Mouse (Mus musculus): ENCODE measurements at regions not wholly inside any gene's neighbourhood (a gene's known extent, or its start where the extent isn't known, plus 50 kb on each side); places are given as distances from the start of the nearest gene placed in this dataset.

DNA sequence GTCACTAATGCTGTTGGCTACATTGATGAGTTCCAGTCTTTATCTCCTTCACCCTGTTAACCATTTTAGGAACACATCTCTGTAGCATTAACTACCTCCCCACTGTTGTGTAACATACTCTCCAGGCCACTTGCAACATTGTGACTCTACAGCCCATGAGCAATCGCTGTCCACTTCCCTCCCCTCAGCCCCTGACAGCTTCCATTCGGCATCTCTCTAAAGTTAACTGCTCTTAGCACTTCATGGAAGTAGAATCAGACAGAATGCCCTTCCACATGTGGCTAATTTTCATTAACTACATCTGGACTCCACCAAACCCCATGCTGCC is 208.3 kb downstream of the Bcl2l11 start:
- intact Hi-C loops (cut with DNase I) = no loop called here

DNA sequence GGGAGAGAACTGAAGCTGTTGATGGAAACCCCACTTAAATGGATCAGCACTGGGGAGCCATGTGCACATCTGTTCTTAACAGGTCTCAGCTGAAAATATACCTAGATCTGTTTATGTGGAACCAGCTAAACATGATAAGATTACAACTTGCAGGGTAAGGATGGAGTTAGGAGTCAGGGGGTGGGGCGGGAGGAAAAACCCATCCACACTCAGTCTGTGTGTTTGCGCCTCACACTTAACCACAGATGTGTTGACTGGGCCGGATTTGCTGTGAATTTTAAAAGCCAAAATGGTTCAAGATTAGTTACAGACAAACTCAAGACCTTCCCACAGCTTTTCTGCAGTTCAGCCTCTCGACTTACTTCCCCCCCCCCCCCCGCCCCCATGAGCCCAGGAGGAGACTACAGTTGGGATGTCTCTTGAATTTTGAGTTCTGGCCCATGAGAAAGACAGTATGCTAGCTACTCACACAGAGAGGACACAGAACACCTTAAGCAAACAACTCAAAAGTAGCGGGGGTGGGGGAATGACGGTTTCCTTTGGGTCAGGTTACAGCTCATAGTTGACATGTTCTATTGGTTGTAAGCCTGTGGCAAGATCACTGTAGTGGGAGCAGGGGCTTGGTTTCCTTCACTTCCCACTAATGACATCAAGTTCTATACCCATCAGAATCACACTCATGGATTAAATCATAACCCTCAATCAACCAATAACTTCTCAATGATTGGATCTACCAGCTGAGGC is 209.1 kb downstream of the Bcl2l11 start:
- intact Hi-C loops (cut with DNase I) = no loop called here

DNA sequence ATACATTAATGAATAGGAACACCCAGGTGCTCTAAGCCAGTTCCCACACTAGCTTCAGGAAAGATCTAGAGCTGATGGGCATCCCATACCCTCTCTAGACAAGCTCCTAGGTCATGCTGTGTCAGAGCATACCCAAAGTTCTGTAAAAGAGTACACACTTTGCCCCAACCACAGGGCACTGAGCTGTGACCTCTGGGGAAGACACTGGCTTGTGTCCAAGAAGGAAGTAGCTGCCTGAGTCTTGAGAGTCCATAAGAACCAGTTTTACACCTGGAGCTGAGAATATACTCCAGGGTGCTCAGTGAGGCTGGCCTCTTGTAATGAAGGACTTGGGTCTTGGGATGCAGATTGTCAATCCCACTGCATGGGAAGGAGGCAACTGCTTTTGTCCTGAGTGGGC is 211.4 kb downstream of the Bcl2l11 start:
- intact Hi-C loops (cut with DNase I) = no loop called here

DNA sequence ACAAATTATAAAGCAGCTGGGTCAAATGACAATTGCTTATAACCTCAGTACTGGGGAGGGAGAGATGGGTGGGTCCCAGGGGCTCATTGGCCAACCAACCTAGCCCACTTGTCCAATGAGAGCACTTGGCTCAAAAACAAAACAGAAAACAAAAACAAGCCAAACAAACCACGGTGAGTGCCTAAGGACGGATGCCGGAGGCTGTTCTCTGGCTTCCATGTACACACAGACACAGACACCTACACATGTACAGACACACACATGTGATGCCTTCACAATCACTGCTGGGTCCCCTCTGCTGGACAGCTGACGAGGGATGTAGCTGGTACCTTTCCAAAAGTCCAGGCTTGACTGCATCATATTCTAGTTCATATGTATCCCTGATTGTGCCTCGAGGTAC is 212.0 kb downstream of the Bcl2l11 start:
- intact Hi-C loops (cut with DNase I) = no loop called here

DNA sequence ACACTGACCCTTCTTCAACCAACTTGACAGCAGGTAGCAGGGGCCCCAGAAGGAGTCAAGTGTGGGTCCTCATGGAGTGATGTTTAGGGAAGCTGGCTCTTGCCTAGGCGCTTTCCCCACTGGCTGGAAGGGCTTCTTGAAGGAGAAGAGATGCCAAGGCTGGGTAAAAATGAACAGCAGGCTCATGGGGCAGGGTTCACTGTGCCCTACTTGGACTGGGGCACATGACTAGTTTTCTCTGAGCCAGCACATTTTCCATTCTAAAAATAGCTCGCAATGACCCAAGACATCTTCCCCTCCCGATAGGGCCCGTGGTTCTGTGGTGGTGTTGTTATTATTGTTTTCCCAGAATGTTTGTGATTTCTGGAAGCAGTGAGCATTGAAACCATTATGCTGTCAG is 212.6 kb downstream of the Bcl2l11 start:
- intact Hi-C loops (cut with DNase I) = no loop called here

GRCm38 (mm10) chr2:128339061-128339642 is 213.3 kb downstream of the Bcl2l11 start:
- intact Hi-C loops (cut with DNase I) = no loop called here

- intact Hi-C loops (cut with DNase I) = no loop called here
Observed at GRCm38 (mm10) chr2:128339643-128340487, 214.0 kb downstream of the Bcl2l11 start.

DNA sequence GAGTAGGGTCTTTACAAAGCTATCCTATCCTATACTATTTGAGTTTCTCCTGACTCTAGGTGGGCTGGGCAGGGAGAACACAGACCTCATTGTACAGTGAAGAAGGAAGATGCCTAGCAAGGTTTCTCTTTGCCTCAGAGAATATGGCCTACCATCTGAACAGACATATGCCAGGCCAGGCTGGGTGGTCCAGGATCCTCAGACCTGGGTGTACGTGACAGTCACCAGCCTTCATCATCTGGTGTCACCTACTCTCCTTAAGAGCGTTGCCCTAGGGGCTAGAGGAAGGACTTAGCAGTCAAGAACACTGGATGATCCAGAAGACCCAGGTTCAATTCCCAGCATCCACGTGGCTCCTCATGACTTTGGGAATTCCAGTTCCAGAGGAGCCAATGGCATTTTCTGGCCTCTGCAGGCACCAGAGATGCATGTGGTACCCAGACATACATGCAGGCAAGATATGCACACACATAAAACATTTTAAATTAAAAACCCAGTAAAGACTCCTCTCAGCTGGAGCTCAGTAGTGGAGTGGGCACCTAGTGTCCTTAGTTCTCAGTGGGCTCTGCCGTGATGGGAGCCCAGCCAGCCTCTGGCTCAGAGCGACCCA is 214.9 kb downstream of the Bcl2l11 start:
- intact Hi-C loops (cut with DNase I) = no loop called here

- intact Hi-C loops (cut with DNase I) = no loop called here
Observed at GRCm38 (mm10) chr2:128342212-128342611, 216.4 kb downstream of the Bcl2l11 start.

GRCm38 (mm10) chr2:128345557-128345956 is 219.7 kb downstream of the Bcl2l11 start:
- intact Hi-C loops (cut with DNase I) = no loop called here

DNA sequence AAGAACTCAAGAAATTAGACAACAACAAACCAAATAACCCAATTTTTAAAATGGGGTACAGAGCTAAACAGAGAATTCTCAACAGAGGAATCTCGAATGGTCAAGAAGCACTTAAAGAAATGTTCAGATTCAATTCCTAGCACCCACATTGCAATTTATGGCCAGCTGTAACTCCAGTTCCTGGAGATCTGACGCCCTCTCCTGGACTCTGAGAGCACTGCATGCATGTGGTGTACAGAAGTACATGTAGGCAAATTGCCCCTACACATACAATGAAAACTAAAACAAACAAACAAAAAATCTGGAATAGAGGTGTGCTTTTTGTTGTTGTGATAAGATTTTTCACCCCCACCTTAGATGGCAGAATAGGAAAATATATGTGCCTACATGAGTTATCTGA is 222.7 kb downstream of the Bcl2l11 start:
- intact Hi-C loops (cut with DNase I) = no loop called here

DNA sequence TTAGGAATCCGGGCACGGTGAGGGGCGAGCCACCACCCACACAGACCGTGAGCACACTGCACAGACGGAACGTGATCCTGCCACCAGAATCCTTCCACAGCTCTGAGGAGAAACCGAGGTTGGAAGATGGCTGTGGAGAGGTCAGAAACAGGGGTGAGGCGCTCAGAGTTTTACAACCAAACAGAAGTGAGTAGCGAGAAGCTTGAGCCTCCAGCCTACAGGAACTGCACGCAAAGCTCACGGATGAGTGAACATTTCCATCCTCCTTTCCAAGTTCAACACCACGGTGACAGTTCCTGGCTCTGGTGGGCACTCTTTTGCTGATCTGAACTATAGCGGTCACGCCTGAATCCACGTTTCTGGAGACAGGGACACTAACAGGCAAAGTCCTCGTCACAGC is 225.6 kb downstream of the Bcl2l11 start:
- intact Hi-C loops (cut with DNase I) = no loop called here

DNA sequence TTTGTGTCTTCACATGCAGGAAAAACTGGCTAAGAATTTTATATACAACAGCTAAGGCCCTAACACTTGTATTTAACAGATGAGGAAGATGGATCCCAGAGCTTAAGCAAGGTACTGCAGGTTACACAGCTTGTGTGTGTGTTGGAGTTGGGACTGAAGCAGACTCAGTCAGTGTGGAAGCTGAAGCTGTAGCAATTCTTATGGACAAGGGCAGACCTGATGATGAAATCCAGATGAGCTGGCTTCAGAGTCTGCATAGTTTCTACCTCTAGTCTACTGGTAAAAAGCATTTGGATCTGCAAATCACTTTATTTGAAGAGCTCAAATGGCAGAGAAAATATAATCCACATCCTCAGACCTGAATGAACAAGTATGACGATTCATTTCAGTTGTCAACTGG is 226.7 kb downstream of the Bcl2l11 start:
- intact Hi-C loops (cut with DNase I) = no loop called here

- intact Hi-C loops (cut with DNase I) = no loop called here
Observed at GRCm38 (mm10) chr2:128353457-128353856, 227.6 kb downstream of the Bcl2l11 start.

GRCm38 (mm10) chr2:128356326-128356725 is 230.5 kb downstream of the Bcl2l11 start:
- intact Hi-C loops (cut with DNase I) = no loop called here

GRCm38 (mm10) chr2:128359106-128359505 is 231.9 kb upstream of the Spdye4c start:
- intact Hi-C loops (cut with DNase I) = no loop called here

DNA sequence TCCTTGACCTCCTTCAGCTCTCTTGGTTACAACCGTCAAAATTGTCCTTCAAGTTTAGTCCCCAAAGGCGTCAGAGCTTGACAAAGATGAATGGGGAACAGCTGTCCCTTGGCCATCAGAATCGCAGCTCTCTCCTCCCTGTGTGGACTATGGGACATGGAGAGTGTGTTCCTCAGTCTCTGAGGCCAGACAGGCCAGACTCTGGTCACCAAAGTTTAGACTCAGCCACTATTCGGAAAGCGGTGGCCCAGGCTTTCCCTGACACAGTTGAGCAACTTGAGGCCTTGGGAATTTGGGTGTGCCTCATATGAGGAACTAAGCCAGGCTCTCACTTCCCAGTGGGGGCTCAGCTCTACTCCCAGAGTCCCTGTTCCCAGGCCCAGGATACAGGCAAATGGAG is 230.5 kb upstream of the Spdye4c start:
- intact Hi-C loops (cut with DNase I) = no loop called here

- intact Hi-C loops (cut with DNase I) = no loop called here
Observed at GRCm38 (mm10) chr2:128361436-128361835, 229.6 kb upstream of the Spdye4c start.

DNA sequence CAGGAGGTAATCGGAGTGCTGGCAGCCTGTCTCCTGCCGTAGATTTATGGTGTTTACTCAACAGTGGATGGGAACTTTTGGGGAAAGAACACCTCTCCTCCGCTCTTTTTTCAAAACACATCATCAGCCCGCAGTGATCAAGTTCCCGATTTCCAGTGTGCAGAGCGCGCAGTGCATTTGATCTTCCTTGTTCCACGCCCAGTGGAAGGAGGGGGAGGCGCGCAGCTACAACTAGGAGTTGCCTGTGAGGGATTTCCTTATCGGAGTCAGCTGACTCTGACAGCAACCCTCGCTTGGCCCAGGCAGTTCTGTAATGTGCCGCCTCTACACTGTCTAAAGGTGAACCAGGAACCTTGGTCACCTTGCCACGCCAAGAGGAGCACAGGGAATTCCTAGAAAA is 226.8 kb upstream of the Spdye4c start:
- intact Hi-C loops (cut with DNase I) = no loop called here

DNA sequence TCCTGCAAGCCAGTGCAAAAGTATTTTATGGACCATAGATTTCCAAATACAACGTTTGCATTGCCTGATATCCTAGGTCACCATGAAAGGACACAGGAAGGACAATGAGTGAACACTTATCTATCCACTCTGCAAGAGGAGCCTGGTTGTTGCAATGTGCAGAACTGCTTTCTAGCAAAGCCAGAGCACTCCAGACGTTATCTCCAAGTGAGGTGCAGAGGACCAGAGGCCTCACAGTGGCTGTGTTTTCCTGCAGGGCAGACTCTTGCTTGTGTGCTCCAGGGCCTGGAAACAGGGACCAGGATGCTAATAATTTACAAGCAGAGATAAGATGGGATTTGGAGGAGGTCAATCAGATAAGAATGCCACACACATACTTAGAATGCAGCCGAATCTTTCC is 226.0 kb upstream of the Spdye4c start:
- intact Hi-C loops (cut with DNase I) = no loop called here

DNA sequence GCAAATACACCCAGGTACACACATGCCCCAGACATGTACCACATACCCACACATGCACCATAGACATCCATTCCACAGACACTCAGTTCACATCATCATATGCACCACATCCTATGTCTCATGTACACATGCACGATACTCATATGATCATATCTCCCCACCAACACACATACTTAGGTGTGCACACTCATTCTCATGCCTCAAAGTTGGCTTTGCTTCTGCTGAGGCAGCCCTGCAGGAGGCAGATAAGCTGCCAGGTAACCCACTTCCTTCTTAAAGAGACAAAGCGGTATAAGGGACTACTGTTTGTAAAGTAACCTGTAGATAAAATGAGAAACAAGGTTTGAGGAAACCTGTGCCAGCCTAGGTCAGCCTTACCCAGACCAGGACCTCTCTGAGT is 225.2 kb upstream of the Spdye4c start:
- intact Hi-C loops (cut with DNase I) = no loop called here
